Mouse (Mus musculus) gastrocnemius, adult 8-10 months (tissue): Measurements from ENCODE around the gene 4930455H04Rik. TPM values are rescaled to one million over a fixed set of nuclear protein-coding genes. Genes with fewer than 3 reads are reported as not detected.

ENCODE experiments used
- DNase-seq, 2 experiments: peaks; one replicate each; pipeline ENCODE4 v3.0.0; 2022; ENCODE audit warnings: low spot score in 2 of 2
- total RNA-seq, 4 experiments: library from RNA; stranded (reverse); gene quantifications; 2 replicates each; pipeline ENCODE4 v1.2.4; 2022

Gene 4930455H04Rik
- under 1 TPM in 1 of 4 experiments, not detected in 3; 0.31 TPM for total RNA-seq

DNA sequence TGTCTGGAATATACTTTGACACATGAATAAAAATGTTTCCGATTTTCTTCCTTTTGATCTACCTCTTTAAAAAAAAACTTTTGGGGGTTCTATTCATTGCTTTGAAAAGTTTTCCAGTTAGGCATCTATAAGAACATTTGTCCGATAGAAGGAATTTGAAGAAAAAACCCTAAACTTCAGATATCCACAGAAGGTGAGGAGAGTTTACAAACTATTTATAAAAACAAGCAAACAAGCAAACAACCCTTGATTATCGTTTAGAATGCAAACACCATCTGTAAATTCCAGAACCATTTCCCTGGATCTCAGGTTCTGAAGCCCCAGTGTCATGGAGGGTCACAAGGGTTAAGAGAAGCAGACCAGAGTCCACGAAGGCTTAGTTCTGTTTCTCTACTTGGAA, at the start of gene 4930455H04Rik:
TSS of gene 4930455H04Rik (plus strand) at position 301 of the 400 bp plus-strand sequence.
- DNase-seq = no peak

DNA sequence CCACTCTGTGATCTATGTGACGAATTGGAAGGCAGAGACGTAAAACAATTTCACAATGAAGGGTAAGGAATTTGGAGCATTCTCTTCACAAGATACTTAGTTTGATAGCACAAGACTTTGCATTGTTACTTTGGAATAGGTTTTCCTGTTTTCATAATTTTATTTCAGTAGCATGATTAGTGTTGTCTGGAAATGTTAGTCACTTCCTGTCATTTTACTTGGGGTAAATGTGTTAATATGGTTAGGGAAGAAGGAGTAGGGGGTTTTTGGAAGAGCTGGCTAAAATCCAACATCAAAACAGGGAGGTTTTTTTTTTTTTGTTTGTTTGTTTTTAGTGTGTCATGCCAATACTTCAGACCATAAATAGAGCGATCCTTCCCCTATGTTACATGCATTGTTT, 46.5 kb upstream of the 4930455H04Rik start:
- no peak for DNase-seq

DNA sequence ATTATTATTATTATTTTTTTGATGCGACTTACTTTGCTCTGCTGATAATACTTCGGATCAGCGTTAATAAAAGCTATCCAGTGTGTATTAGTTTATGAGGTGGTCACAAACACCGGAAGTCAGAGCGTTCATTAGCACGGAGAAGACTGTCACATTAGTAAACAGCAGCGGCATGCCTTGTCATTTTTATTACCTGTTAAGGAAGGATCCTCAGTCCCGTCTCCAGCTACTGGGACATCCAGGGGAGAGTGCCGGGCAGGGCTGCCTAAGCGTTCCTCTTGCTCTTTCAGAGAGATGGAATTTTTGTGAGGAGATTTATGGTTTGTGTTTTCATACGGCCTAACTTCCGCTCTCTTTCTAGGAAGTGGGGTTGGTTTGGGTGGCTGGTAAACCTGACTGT, 45.0 kb upstream of the 4930455H04Rik start:
- no peak for DNase-seq

DNA sequence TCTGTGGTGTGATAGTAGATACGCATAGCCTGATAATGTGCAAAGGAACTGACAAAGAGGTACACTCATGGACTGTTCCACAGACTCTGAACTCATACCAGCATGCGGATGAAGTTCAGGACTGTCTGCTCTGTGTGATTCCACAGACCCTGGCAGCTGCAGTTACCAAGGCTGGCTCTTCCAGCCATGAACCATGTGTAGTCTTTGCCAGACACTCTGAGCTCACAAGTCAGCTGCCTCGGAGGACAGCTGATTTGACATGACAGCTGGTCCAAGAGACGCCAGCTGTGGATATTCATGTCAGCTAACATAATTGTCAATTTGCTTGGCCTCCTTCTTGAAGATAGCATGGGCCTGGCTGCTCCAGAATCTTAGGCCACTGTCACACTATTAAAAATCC, 39.1 kb upstream of the 4930455H04Rik start:
- DNase-seq = peak; percentile 54 to 65

DNA sequence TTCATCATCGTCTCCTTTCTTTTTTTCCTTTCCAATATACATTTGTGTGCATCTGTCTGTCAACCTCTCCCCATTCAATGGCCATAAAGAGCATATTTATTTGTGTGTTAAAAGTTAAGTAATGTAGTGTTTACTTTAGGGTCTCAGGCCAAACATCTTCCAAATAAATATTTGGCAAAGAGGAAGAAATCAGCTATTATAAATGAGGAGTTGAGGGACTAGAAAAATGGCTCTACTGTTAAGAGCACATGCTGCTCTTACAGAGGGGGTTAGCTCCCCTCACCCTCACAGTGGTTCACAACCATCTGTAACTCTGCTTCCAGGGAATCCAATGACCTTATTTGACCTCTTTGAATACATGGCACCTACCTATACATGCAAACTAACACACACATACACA, 34.9 kb upstream of the 4930455H04Rik start:
- DNase-seq = no peak

DNA sequence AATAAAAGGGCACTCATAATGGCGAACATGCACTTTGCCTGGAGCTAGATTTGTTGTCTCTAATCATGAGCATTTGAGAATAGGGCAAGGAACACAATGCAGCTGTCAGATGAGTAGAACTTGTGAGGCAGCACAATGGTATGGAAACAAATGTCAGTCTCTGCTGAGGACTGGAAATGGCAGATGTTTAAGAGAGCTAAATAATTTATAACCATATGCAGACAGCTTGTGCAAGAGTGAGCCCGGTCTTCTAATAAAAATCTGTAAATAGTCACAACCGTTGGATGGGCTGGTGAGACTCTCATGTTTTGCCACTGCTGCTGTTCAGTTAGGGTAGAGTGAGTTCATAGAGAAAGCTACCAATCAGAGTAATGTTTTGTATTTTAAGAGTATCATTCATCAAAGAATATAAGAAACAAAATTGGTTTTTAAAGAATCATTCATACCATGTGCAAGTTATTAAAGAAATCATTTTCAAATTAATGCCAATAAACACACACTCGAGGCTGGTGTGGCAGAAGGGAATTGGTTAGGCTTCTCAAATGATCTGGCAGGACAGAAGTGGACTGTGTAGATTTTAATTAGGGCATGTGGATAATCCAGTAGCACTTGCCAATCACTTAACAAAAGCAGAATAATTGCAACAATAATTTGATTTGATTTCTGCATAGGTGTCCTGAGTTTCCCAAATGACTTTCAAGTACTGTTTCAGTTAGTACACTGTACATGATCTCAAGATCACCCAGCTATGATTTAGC, 31.0 kb upstream of the 4930455H04Rik start:
- DNase-seq = no peak

DNA sequence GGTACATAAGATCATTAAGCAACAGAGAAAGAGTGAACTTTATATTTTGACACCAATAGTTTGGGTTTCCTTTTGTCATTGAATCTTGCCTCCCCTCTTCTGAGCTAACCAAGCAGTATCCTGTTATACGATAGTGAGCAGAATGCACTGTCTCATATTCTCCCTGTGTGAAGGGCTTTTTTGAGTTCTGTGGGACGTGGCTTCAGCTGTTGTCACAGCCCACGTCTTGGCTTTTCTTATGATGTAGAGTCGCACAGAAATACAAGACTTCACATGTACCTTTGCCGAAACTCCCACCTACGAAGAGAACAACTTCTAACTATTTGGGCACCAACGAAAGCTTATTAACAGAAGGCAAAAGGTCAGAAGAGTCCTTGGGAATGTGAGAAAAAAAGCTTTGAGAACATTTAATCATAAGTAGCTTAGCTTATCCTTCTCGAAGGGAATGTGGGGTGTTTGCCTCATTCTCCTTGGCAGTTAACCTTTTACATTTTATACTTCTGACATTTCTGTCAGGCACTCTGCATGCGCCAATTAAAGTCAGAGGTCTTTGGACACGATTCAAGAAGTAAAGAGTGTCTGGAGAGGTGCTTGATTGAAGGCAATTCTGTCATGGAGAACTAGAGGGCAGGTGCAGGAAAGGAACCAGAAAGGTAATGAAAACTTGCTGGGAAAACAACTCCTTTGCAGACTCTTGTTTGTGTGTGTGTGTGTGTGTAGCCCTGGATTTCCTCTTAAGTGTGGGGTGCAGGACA, 27.1 kb upstream of the 4930455H04Rik start:
- no peak for DNase-seq

DNA sequence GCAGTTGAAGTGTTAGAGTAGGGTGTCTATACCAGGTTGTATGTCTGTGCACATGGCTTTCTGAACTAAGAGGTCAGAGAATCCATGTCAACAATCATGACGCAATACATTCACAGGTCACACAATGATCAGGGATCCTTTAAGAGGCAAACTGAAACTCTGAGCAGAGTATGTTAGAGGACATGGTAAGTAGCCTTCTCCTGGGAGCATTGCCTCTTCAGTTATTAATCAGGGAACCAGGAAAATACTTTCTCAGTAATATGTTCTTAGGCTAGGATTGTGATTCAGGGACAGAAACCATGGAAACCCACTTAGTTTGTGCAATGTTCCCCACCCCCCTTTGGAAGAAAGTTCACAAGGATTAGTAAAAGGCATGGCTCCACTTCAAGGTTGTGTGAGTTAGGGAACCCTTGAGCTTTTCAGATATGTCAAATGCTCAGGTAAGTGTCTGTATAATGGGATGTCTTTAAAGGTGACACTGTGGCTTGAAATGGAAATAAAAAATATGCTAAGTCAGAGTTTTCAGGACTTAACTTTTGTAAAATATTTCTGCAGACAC, 26.4 kb upstream of the 4930455H04Rik start:
- DNase-seq = no peak

DNA sequence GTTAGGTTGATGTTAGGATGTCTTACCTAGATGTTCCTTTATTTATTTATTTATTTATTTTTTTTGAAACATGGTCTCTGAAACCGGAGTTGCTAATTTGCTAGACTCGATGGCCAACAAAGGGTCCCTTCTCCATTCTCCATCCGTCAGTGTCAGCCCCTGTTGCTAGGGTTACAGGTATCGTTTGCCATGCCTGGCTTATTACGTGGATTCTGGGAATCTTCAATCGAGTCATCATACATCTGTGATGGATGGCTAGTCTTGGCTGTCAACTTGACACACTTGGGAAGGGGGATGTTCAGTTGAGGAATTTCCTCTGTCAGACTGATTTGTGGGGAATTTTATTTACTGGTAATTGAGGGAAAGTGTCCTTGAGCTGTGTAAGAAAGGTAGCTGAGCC, 25.3 kb upstream of the 4930455H04Rik start:
- DNase-seq = no peak

DNA sequence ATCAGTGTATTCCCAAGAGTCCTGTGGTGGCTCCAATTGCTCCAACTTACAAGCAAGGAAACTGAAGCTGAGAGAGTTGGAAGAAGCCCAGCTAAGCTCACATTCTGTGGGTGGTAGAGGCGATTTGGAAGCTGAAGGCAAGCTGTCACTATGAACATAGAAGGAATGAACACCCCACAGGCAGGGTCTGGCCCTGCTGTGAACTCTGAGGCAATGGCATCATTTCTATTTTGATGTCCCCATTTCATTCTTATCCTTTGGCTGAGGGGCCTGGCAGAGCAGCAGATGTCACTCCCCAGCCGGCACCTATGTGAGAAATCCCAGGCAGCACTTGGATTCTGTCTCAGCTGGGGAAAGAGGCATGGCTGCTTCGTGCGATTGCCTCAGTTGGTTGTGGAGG, 24.6 kb upstream of the 4930455H04Rik start:
- DNase-seq = no peak

DNA sequence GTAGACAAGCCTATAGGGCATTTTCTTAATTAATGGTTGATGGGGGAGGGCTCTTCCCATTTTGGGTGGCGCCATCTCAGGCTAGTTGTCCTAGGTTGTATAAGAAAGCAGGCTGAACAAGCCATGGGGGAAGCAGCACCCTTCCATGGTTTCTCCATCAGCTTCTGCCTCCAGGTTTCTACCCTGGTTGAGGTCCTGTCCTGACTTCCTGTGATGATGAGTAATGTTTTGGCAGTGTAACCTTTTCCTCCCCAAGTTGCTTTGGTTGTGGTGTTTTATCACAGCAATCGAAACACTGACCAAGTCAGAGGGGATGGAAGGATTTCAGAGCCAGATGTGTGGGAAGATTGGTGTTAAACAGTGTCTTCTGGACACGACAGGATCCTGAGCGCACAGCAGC, 21.6 kb upstream of the 4930455H04Rik start:
- DNase-seq = no peak

DNA sequence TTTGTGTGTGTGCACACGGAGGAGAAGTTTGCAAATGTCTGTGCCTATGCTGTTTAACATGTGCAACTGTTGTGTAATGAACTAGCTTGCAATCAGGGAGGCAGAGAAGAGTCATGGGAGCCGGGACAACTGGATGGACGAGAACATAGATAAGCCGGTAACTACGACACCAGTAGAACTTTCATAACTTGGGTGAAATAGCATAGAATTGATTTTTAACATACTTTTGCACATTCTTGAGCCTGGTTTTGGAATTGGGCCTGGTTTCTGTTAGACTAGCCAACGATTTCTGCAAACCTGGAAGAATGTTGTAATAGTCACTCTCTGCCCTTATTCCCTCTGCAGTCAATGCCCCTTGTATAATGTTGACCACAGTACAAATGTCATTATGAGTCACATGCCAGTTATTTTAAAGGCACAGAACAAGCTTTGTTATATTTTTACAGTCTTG, 17.4 kb upstream of the 4930455H04Rik start:
- no peak for DNase-seq

DNA sequence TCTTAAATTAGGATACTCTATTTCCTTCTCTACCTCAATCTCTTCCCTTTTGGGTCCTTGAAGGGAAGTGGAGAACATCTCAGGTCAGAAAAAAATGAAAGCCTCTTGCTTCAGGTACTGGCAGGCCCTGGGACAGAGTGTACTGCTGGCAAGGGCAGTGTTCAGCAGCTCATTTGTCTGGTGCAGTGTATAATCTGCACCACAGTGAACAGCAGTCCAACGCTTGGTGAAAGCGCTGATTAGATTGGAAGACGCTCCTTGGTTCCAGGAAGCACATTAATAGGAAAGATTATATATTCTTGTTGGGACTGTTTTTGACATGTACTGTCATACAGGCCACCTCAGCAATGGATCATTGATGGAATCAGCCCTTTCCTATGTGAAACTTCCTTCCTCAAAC, 16.6 kb upstream of the 4930455H04Rik start:
- no peak for DNase-seq

DNA sequence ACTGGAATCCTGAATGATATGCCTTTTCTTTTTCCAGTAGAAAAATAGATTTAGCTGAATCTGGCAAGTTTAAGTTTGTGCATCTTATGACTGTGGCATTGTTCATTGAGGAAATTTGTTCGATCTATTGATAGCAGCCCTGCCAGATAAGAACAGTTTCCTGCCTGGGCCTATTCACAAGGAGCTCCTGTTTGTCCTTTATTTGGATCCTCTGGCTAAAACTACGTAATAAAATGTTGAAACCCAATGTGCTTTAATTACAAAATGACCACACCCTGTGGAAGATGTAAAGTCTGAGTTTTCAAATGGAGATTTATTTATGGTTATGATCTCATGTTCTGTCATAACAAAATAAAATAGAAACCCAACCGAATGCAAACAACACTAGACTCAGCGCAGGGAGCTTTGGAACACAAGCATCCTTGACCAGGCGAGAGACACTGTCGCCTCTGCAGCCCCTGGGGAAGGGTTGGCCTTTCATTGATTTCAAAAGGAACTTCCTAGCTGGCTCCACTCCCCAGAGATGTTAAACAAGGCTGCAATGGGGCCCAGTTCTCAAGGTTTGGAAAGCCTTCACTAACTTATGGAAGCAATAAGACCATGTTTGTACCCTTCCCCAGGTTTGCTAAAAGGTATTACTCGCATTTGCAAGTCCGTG, 15.7 kb upstream of the 4930455H04Rik start:
- DNase-seq = no peak

DNA sequence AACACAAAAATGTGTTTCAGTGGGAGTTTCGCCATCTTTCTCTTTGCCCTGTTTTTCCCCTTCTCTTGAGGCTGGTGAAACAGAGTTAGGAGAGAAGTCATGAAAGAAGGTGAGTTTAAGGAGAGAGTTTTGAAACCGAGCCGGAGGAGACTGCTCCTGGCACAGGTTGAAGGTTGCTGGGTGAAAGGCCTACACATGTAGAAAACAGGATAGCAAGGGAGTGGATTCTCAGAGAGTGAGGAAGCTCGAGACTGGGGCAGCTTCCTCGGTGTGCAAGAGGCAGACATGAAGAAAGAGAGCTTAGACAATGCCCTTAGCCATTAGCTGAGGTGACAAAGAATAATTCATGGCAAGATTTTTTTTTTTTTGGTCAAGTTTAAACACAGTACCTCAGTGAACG, 14.7 kb upstream of the 4930455H04Rik start:
- no peak for DNase-seq

DNA sequence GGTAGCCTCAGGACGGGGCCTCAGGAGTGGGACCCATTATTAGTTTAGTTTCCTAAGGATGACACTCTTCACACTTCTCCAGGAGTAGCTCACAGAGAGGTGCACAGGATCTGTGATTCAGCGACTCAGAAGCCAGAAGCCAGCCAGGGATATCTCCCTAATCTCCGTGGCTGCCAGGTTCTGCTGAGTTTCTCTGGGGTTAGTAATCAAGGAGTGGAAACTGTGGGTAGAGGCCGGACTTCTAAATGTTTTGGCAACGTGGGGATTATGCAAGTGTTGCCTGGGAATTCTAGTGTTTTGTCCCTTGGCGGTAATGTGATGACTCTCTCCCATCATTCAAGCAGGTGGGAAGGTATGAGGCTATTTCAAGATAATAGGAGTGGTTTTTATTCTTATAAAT, 13.0 kb upstream of the 4930455H04Rik start:
- DNase-seq = no peak

DNA sequence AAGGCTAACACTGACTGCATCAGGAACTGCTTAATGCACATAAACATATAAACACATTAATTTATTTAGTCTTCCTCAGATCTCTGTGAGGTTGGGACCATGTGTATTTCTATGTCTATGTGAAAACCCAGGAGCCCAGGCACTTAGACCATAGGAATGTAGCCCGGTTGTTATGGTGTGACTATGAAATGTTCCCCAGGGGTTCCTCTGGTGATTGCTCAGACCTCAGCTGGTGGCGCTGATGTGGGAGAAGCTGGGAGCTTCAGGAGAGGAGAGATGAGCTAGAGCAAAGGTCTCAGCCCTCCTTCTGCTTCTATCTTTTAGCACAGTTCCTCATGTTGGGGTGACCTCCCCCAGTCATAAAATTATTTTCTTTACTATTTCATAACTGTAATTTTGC, 7.7 kb upstream of the 4930455H04Rik start:
- no peak for DNase-seq

DNA sequence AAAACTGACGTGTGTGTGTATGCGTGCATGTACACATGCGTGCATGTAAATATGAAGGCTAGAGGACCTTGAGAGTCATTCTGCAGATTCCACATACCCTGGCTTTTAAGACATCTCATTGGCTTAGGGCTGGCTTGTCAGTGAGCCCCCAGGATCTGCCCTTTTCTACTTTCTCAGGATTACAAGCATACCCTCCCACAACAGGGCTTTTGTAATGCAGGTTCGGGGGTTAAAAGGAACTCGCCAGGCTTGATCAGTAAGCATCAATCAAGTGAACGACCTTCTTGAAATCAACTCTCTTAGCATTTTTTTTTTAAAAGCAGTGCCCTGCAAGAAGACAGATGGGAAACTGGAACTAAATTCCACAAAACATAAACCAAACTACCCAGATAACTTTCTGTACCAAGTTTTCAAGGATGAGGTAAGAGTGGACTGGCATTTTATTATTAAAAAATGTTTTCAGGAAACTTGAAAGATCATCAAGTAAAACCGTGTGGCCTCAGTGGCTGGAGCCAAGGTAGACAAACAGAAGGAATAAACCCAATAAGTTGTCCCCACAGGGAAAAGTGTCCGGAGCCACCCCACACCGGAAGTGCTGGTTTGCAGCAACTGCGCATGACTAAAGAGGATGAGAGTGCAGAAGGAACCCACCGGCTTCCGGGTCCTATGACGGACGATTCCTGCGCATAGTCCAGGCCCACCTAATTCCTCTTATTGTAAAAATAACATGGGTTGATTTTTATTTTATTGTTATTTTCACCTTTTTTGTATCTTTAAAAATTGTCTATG, 6.5 kb upstream of the 4930455H04Rik start:
- DNase-seq = no peak

DNA sequence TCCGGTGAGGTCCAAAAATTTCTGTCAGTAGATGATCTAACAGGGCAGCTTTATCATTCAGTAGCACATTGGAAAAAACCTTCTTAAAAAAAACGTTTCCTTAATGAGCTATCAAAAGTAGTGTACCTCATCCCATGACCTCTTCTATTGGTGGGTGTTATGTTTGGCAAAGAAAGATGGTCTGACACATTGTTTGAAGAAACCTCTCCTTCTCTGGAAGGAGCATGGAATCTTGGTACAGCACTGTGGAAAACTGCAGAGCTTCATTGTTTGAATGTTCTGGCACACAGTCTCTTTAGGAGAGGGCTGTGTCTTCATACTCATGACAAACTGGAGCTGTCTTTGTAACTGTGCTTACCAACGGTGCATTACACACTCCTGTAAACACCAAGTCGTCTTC, 4.9 kb upstream of the 4930455H04Rik start:
- DNase-seq = no peak

DNA sequence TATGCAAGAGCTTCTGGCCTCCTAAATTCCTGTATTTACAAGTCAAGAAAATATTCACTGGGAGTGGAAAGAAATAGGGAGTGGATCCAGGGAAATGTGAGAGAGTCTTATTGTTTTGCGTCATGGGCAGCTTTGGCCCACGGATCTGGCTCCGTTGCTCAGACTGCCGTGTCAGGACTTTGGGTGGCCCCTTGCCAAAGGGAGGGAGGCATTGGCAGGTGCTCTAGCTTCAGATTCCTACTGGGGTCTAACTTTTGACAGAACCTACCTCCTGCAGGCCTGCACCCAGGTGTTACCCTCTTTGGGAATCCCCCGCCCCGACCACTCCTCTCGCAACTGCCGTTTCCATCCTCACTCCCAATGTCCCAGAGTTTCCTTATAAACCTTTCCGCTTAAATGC, 3.6 kb upstream of the 4930455H04Rik start:
- DNase-seq = peak in 1 of 2 experiments; percentile 36

DNA sequence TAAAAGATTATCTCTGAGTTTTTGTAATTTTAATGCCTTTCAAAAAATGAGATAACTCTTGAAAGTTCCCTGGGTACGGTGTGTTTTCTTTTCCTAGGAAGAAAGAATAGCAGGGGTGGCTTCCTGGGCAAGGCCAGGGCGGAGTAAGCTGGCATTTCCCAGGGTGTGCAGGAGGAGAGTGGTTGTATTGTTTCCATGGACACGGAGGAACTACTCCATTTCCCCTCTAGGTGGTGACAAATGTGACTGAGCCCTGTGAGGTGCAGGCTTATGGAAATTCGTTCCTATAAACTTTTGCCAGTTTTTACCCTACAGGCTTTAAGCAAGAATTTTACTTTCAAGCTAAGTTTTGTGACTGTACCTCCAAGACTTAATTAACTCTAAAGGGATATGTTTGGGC, 1.8 kb upstream of the 4930455H04Rik start:
- peak; percentile 10 to 15 for DNase-seq
